Mouse (Mus musculus): ENCODE results near the gene Ece1.

The Ece1 gene

DNA sequence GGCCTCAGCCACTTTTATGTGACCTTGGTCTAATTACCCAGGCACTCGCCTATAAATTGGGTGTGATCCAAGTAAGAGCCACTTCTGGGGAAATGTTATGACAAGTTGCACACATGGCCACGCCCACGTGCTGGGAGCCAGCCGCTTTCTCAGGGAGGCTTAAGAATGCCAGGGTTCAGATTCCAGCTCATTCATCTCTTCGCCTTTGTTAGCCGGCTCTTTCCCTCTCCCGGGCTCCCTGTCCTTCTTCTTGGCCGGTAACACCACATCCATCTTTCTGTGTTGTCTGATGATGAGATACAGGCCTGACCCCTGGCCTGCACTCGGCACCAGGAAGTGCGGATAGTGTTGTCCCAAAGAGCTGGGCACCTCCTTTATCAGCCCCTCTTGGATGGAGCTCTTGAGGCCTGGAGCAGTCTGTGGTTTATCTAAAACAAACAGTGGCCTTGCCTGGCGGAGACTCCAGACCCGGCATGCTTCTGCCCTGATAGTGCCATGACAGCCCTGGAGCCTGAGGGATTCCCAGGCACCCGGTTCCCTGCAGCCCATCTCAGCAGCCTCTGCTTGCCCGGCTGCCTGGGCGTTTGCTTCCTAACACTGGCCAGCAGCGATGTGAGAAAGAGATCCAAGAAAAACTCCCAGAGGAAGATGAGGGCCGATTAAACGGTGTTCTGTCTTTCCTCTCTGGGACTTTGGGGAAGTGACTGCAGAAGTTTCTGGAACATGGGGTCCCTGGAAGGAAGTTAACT is 69.1 kb downstream of the Ece1 start:
- ChIA-PET CTCF (interaction anchor here (0.6 to 2.0 kb wide), 12 partner anchors 10 to 281 kb away, joined by 3 to 15 read pairs (median 4); no protein-coding TSS in a partner anchor), POLR2A (interaction anchor here in 3 of 4 experiments (0.6 to 3.1 kb wide), 9 partner anchors 8 to 870 kb away, joined by 3 to 11 read pairs (median 4); no protein-coding TSS in a partner anchor)

DNA sequence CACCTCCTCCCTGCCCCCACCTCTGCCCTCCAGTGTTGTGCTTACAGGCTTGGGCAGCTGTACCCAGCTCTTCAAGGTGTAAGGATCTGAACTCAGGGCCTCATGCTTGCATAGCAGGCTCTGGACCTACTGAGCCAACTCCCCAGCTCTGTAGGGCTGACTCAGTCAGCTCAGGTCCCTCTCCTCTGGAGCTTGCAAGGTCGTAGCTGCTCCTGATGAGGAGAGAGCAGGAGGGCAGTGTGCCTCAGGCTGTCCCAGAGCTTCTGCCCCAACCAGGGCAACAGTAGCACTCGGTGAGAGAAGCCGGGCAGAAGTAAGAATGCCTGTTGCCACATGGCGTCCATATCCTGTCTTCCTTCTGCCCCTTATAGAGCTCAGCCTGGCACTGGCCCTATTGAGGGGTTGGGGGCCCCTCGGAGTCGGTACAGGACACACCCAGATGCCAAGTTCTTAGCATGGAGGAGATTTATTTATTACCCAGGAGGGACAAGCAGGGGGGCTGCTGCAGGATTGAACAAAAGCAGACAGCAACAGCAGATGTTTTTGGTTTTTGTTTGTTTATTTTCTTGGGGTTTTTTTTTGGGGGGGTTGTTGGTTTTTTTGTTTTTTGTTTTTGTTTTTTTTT is 70.6 kb downstream of the Ece1 start:
- ChIA-PET POLR2A (interaction anchor here in 1 of 4 experiments (3.1 kb wide), 1 partner anchor 9 kb away, joined by 11 read pairs; no protein-coding TSS in a partner anchor), CTCF (interaction anchor here in 3 of 4 experiments (0.5 to 2.0 kb wide), 6 partner anchors 13 to 96 kb away, joined by 3 to 8 read pairs (median 4); no protein-coding TSS in a partner anchor)

DNA sequence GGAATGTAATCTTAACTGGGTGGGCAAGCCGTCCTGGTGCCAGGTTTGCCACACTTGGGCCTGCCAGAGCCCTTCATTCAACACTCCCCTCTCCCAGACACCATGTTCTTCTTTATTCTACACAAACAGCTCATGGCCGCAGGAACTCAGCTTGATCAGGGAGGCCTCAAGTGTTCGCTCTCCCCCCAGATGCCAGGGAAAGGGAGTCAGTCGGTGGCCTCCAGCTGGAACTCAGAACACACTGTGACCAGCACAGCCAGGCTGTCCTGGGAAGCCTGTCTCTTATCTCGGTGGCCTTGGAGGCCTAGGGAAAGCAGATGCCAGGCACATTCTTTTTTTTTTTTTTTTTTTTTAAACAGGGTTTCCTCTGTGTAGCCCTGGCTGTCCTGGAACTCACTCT is 71.3 kb downstream of the Ece1 start:
- ChIA-PET CTCF (interaction anchor here in 2 of 4 experiments (0.5 to 1.4 kb wide), 2 partner anchors 12 to 22 kb away, joined by 3 to 8 read pairs; no protein-coding TSS in a partner anchor), POLR2A (interaction anchor here in 1 of 4 experiments (3.1 kb wide), 1 partner anchor 8 kb away, joined by 11 read pairs; no protein-coding TSS in a partner anchor)

DNA sequence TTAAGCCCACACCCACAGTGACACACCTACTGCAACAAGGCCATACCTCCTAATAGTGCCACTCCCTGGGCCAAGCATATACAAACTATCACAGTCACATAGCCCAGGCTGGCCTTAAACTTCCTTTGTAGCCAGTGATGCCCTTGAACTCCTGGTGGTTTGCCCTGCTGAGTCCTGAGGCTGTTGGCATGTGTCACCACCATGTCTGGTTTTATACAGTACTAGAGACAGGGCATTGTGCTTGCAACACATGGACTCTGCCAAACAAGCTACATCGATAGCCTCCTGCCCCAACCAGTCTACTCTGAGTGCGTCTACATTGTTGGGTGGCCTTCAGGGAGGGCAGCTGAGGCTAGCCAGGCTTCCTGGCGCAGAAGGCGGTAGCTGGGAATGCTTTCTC is 74.1 kb downstream of the Ece1 start:
- POLR2A ChIA-PET: interaction anchor here in 3 of 4 experiments (0.5 to 1.3 kb wide), 5 partner anchors 10 to 50 kb away, joined by 3 to 11 read pairs (median 5); no protein-coding TSS in a partner anchor
- CTCF ChIA-PET: interaction anchor here in 2 of 4 experiments (0.7 to 2.0 kb wide), 9 partner anchors 9 to 101 kb away, joined by 3 to 12 read pairs (median 3); no protein-coding TSS in a partner anchor

DNA sequence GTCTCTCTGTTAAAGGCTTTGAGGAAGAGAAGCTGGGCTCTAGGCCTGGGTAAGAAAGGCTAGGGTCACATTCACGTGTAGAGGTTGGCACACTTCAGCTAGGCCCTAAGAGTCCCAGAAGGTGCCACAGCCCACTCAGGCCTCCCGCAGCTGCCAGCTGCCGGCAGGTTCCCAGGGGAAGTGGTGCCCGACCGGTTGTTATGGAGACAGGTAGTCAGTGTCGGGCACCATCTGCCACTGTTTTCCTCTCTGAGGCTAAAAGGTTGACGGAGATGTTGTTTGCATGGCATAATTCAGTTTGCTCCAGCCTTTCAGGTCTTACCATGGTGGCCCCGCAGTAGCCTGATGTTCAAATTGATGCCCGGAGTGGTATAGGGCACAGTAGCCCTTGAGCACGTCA is 78.0 kb downstream of the Ece1 start:
- CTCF ChIA-PET: interaction anchor here in 1 of 4 experiments (1.2 to 2.5 kb wide), 3 partner anchors 15 to 211 kb away, joined by 3 to 9 read pairs (median 8); no protein-coding TSS in a partner anchor
- POLR2A ChIA-PET: interaction anchor here in 1 of 4 experiments (2.2 kb wide), 1 partner anchor 27 kb away, joined by 7 read pairs; no protein-coding TSS in a partner anchor

DNA sequence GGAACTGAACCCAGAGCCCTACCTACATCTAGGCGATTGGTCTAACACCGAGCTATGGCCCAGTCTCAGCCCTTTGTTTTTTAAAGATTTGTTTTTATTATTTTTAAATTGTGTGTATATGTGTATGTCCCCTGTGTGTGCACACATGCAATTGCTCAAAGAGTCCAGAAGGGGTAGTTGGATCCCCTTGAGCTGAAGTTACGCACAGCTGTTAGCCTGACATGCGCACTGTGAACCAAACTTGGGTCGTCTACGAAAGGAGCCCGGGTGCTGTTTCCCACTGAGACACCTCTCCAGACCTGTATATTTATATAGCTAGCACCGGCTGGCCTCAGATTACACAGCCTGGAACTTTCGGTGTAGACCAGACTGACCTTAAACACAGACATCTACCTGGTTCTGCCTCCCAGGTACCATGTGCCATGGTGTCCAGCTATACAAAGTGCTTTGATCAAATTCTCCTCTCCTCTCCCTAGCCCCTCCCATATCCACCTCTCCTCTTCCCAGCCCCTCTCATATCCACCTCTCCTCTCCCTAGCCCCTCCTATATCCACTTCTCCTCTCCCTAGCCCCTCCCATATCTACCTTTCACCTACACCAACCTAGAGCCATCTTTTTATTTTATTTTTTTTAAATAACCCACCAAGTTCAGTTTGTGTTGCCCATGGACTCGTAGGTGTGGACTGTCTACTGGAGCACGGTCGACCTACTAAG is 79.3 kb downstream of the Ece1 start:
- CTCF ChIA-PET: interaction anchor here in 3 of 4 experiments (0.6 to 3.0 kb wide), 22 partner anchors 11 to 213 kb away, joined by 3 to 17 read pairs (median 4); partner anchors contain the start of gene Ece1 (in 1 of the 3)
- POLR2A ChIA-PET: interaction anchor here in 3 of 4 experiments (0.6 to 2.2 kb wide), 9 partner anchors 10 to 328 kb away, joined by 3 to 11 read pairs (median 3); no protein-coding TSS in a partner anchor

DNA sequence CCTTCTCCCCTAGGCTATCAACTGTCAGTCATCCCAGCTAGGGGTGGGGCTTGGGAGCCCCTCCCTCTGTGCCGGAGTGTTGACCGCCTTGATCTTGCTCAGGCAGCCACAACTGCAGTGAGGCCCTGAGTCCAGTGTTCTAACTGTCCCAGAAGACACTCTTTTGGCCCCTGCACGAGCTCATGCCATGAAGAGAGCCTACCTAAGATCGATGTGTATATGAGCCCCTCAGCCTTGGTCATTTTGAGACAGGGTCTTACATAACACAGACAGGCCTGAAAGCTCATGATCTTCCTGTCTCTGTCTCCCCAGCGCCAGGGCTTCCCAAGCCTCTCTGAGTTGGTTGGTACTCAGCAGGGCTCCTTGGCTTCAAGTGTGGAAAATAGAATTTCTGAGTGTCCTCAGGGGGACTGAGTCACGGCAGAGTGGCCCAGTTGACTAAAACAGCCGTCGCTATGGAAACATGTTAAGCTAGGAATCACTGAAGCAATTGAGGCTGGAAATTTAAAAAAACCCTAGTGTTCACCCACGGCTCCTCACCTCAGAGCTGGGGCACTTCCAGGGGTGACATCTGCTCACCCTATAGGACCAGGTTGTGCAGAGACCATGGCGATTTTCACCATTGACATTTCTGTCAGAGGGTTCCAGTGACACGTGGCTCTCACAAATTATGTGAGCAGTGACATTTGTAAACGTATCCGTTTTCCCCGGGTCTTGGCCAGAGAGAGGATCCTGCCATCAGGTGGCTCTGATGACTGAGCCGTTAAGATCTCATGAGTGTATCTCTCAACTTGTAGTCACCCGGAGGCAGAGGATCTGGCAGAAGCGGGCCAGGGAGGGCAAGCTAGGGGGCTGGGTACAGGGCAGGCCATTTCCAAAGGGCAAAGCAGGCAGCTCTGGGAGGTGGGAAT is 80.1 kb downstream of the Ece1 start:
- ChIA-PET CTCF (interaction anchor here in 3 of 4 experiments (0.6 to 3.0 kb wide), 16 partner anchors 11 to 141 kb away, joined by 3 to 17 read pairs (median 5); partner anchors contain the start of gene Ece1 (in 1 of the 3)), POLR2A (interaction anchor here in 3 of 4 experiments (0.6 to 2.2 kb wide), 10 partner anchors 10 to 329 kb away, joined by 3 to 11 read pairs (median 3); no protein-coding TSS in a partner anchor)

DNA sequence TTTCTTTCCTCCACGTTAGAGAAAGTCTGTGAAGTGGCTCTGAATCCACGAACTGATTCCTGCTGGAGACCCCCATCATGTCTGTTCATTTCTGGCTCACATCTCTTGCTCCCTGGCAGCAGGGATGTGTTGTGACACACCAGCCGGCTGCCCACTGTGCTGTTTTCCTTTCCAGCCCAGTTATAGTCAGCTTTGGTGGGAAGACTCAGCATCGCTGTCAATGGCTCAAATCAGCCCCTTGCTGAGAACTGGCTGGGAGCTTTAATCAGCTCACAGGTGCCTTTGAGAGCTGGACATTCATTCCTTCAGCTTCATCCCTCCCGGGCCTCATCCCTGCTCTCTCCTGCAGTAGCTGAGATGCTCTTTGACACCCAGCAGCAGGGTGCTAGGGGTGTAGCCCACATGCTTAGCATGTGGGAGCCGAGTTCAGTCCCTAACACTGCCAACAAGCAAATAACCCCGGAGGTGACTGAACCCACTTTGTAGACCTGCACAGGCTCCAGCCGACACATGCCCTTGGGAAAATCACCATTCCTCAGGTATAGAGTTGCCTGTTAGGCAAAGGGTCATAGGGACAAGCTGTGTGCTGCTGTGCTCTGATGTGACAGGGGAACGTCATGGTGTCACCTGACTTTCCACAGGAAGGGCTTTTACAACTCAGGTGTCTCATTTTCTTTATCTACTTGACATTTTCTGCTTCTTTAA is 80.9 kb downstream of the Ece1 start:
- ChIA-PET CTCF (interaction anchor here in 2 of 4 experiments (1.3 to 3.0 kb wide), 5 partner anchors 10 to 92 kb away, joined by 3 to 17 read pairs (median 6); no protein-coding TSS in a partner anchor), POLR2A (interaction anchor here in 1 of 4 experiments (0.6 to 1.6 kb wide), 4 partner anchors 18 to 65 kb away, joined by 3 to 5 read pairs (median 3); no protein-coding TSS in a partner anchor)

DNA sequence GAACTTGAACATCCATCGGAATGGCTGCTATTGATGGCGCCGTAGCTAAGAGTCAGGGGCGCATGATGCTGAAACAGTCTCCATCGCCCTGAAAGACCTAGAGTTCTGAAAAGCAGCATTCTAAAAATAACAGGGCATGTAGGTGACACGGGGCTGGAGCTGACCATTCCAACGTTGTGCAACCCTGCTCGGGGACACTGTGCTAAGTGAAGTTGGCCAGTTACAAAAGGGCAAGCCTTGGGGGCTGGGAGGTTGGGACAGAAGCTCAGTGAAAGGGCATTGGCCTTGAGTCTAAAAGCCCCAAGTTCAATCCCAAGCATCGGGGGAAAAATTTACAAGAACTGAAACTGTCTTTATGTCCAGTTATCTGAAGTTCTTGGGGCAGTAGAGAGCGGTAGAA is 81.5 kb downstream of the Ece1 start:
- POLR2A ChIA-PET: interaction anchor here in 1 of 4 experiments (1.0 to 1.2 kb wide), 2 partner anchors 18 to 27 kb away, joined by 3 to 5 read pairs; no protein-coding TSS in a partner anchor
- CTCF ChIA-PET: interaction anchor here in 2 of 4 experiments (1.0 to 3.0 kb wide), 5 partner anchors 9 to 92 kb away, joined by 3 to 17 read pairs (median 5); no protein-coding TSS in a partner anchor

DNA sequence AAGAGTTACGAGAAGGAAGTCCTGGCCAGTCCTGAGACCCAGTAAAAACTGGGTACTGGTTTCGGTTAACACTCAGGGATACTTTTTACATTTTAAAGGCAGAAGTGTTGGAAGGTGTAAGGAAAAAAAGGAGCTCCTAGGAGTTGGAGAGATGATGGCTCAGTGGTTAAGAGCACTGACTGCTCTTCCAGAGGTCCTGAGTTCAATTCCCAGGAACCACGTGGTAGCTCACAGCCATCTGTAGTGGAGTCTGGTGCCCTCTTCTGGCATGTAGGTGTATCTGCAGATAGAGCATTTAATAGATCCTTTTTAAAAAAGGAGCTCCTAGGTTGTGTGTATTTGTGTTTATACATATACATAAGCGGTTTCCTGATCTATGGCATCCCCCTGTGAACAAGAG is 83.3 kb downstream of the Ece1 start:
- CTCF ChIA-PET: interaction anchor here (0.5 to 2.0 kb wide), 137 partner anchors 8 to 869 kb away, joined by 3 to 22 read pairs (median 4); partner anchors contain the start of gene Ece1 (in 4 of the 4)
- POLR2A ChIA-PET: interaction anchor here in 2 of 4 experiments (0.6 to 1.8 kb wide), 12 partner anchors 9 to 239 kb away, joined by 3 to 6 read pairs (median 3); partner anchors contain the start of gene Ece1 (in 1 of the 2)

DNA sequence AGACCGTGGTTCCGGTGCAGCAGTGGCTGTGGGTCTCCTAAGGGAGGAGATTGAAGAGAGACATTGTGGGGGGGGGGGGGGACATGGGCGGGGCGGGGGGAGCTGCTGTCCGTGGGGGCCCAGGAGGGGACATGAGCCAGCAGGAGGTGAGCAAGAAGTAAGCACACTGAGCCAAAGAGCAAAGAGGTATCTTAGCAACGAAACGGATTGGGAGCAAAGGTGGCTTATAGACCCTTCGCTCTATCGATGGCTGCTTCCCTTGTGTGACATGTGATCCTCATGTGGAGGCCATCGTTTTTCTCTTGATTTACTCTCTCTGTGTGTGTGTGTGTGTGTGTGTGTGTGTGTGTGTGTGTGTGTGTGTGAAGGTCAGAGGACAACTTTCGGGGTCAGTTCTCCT is 84.4 kb downstream of the Ece1 start:
- POLR2A ChIA-PET: interaction anchor here in 2 of 4 experiments (1.0 to 1.8 kb wide), 3 partner anchors 10 to 240 kb away, joined by 3 to 6 read pairs (median 3); no protein-coding TSS in a partner anchor
- CTCF ChIA-PET: interaction anchor here (0.6 to 2.0 kb wide), 40 partner anchors 7 to 665 kb away, joined by 3 to 22 read pairs (median 6); partner anchors contain the start of gene Ece1 (in 2 of the 4)

DNA sequence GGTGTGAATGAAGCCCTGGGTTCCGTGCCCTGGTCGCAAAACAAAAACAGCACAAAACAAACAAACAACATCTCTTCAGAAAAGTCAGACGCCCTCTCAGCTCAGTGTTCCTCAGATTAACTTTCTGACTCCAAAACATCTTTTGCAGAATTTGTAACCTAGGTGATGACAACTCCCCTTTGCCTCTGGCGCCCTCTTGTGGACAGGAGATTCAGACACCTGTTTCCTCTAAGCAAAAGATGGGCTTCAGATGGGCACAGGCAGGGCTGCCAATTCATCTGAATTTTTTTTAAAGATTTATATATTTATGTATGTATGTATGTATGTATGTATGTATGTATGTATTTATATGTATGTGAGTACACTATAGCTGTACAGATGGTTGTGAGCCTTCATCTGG is 90.8 kb downstream of the Ece1 start:
- POLR2A ChIA-PET: interaction anchor here in 2 of 4 experiments (1.0 to 1.4 kb wide), 3 partner anchors 12 to 224 kb away, joined by 3 read pairs; no protein-coding TSS in a partner anchor
- CTCF ChIA-PET: interaction anchor here (0.6 to 3.3 kb wide), 36 partner anchors 8 to 547 kb away, joined by 3 to 23 read pairs (median 4); partner anchors contain the start of gene Ece1 (in 1 of the 4)

DNA sequence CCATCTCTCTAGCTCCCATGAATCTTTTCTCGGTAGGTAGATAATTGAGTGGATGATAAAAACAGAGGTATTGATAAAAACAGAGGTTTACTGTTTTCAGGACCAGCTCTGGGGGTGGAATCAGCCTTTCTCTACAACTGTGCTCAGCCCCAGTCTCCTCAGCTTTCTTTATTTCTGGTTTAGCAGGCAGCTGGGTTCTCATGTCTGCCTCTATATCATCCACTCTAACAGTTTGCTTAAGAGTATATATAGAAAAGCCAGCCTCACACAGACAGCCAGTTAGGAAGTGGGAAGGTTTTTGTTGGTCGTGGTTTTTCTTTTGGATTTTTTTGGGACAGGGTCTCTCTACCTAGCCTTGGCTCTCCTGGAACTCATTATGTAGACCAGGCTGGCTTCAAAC is 92.1 kb downstream of the Ece1 start:
- POLR2A ChIA-PET: interaction anchor here in 1 of 4 experiments (0.9 kb wide), 1 partner anchor 165 kb away, joined by 3 read pairs; no protein-coding TSS in a partner anchor
- CTCF ChIA-PET: interaction anchor here (0.6 to 3.3 kb wide), 23 partner anchors 8 to 767 kb away, joined by 3 to 23 read pairs (median 5); partner anchors contain the start of gene Ece1 (in 1 of the 4)

DNA sequence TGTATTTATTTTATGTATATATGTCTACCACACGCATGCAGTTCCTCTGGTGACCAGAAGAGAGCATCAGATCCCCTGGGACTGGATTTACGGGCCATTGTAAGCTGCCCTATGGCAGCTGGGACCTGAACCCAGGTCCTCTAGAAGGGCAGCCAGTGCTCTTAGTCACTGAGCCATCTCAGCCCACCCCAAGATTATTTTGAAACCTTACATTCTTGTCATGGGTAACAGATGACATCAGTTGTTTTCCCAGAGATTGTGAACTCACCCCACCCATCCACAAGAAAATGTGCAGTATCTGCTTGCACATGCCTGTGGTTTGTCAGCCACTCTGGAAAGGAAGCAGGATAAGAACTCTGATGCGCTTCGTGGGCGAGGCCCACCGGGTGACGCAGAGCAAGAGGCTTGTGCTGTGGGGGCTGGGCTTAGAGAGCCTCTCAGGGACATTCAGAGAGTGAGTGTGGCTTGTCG is 92.9 kb downstream of the Ece1 start:
- CTCF ChIA-PET: interaction anchor here (0.5 to 2.5 kb wide), 38 partner anchors 9 to 1069 kb away, joined by 3 to 23 read pairs (median 4); partner anchors contain the start of gene Ece1 (in 1 of the 4)
- POLR2A ChIA-PET: interaction anchor here in 1 of 4 experiments (0.7 to 0.9 kb wide), 2 partner anchors 55 to 164 kb away, joined by 3 read pairs; no protein-coding TSS in a partner anchor

DNA sequence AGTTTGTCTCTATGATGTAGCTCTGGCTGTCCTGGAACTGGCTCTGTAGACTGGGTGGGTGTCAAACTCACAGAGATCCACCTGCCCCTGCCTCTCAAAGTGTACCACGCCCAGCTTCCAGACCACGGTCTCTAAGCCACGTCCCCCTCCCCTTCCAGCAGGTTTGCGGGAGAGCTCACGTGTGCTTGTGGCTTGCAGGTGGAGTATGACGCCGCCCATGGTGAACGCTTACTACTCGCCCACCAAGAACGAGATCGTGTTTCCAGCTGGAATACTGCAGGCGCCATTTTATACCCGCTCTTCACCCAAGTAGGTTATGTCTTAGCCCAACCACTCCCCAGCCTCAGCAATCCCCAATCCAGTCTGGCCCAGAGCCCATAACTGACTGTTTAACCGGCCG is 94.2 kb downstream of the Ece1 start:
- CTCF ChIA-PET: interaction anchor here (0.6 to 2.5 kb wide), 26 partner anchors 8 to 327 kb away, joined by 3 to 23 read pairs (median 4); partner anchors contain the start of gene Ece1 (in 1 of the 4)
- POLR2A ChIA-PET: interaction anchor here in 1 of 4 experiments (0.8 to 1.2 kb wide), 3 partner anchors 10 to 164 kb away, joined by 3 to 4 read pairs (median 4); no protein-coding TSS in a partner anchor

All from embryonic stem cell, embryonic (primary cell).